Mouse (Mus musculus): Measurements from ENCODE around the gene Idh3a.

- TF ChIP-seq CTCF (IDR thresholded peaks at IDR 0.05; ENCODE audit: control insufficient read depth, insufficient read depth, insufficient replicate concordance, low read depth, low read length) (no peak), POLR2A (IDR thresholded peaks at IDR 0.05; ENCODE audit: control insufficient read depth, low read depth, low read length) (no peak)
Measured at GRCm38 (mm10) chr9:54612781-54613191, 26.7 kb downstream of the Idh3a start.

Data from testis, adult 2 months (tissue).